Mouse (Mus musculus) heart, adult 2 months (tissue): Measurements from ENCODE around the gene Icmt.

Experiments used
- CTCF ChIP-seq: fragments of 200-600 bp; IDR thresholded peaks from 2 replicates; pipeline ENCODE4 v1.8.1; 2022; ENCODE audit warnings: antibody characterized with exemption, mild to moderate bottlenecking, moderate library complexity
- EP300 ChIP-seq: fragments of 200-500 bp; IDR thresholded peaks from 2 replicates; pipeline ENCODE4 v1.6.1; 2011; ENCODE audit warnings: low read depth, low read length, control low read depth; ENCODE audit not compliant: insufficient read depth

GRCm38 (mm10) chr4:152294188-152294929 lies 2.7 kb upstream of the Icmt start:
- TF ChIP-seq CTCF (peak; percentile 50), EP300 (no peak)
